Mouse (Mus musculus) olfactory bulb, adult 2 months (tissue): ENCODE results near the gene Cdk7. TPM values are rescaled to one million over a fixed set of nuclear protein-coding genes. Genes with fewer than 3 reads are reported as not detected.

Experiments used
- H3K27ac ChIP-seq: fragments of 200-500 bp; 2 replicates; pipeline ENCODE4 v1.5.1; 2012; ENCODE audit warnings: low read depth, low read length; ENCODE audit not compliant: insufficient read depth
- H3K4me1 ChIP-seq: fragments of 200-500 bp; 2 replicates; pipeline ENCODE4 v1.6.1; 2012; ENCODE audit warnings: low read length; ENCODE audit not compliant: control insufficient read depth, insufficient read depth
- H3K4me3 ChIP-seq: fragments of 200-500 bp; 2 replicates; pipeline ENCODE4 v1.5.1; 2012; ENCODE audit warnings: mild to moderate bottlenecking, low read depth, low read length, moderate library complexity; ENCODE audit not compliant: insufficient read depth
- CTCF ChIP-seq: fragments of 200-500 bp; IDR thresholded peaks from 2 replicates; pipeline ENCODE4 v1.5.1; 2012; ENCODE audit warnings: low read depth, mild to moderate bottlenecking, low read length, moderate library complexity; ENCODE audit not compliant: insufficient read depth
- POLR2A ChIP-seq: fragments of 200-500 bp; IDR thresholded peaks from 2 replicates; pipeline ENCODE4 v1.6.1; 2012; ENCODE audit warnings: mild to moderate bottlenecking, low read depth, low read length, moderate library complexity; ENCODE audit not compliant: insufficient read depth
- WGBS: fragments of 180-500 bp; shearing (Covaris S2); methylation state at CpG from one replicate; pipeline ENCODE4 v1.1.7; 2018; 5-methylcytosine and 5-hydroxymethylcytosine counted together
- polyA plus RNA-seq: library from polyadenylated mRNA; stranded (reverse); fragments of >200 nt; gene quantifications from 2 replicates; pipeline ENCODE4 v1.2.4, GENCODE M21; 2012; ENCODE audit warnings: low replicate concordance; ENCODE audit not compliant: missing spikeins, insufficient read depth, insufficient read length

Cdk7 gene
- polyA plus RNA-seq, 1 experiment, result not detected

DNA sequence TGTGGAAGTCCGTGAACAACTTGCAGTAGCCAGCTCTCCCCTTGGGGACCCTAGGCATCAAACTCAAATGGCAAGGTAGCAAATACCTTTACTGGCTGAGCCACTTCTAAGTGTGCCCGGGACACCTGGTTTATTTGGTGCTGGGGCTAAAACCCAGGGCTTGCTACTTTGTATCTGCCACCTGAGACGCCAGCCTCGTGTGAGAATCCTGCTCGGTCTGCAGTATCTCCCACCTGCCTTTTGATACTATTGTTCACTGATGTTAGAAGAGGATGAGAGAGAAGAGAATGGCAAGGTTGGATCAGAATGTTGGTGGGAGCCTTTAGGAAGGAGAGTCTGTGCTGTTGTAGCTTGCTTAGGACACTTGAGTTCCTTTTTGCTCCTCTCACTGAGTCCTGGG, 72.6 kb downstream of the Cdk7 start:
- Histone ChIP-seq H3K27ac (no peak overlapping the region), H3K4me3 (no peak overlapping the region), H3K4me1 (peaks cover 5% of the 10 kb centered on the region; the same call in 1 of the 2 replicates)
- TF ChIP-seq POLR2A (no peak), CTCF (no peak)
- 91% methylated on average over 5 of the region's 5 CpGs for WGBS

Other genes with a start within 250 kb of the Cdk7 start
- gene Gtf2h2, start 238.4 kb downstream of the Cdk7 start, polyA plus RNA-seq, result not detected in 2 replicates
- not detected in 2 replicates for gene Ocln, start 178.2 kb downstream of the Cdk7 start, polyA plus RNA-seq
- not detected in 2 replicates for gene Marveld2, start 114.0 kb downstream of the Cdk7 start, polyA plus RNA-seq
- gene Ak6, start 80.0 kb downstream of the Cdk7 start, polyA plus RNA-seq, result not detected in 2 replicates
- not detected in 2 replicates for gene Rad17, start 79.9 kb downstream of the Cdk7 start, polyA plus RNA-seq
- gene Taf9, start 79.4 kb downstream of the Cdk7 start, polyA plus RNA-seq, result not detected in 2 replicates
- not detected in 2 replicates for gene Ccdc125, start 61.2 kb downstream of the Cdk7 start, polyA plus RNA-seq
- not detected in 2 replicates for gene Mrps36, start 13.7 kb upstream of the Cdk7 start, polyA plus RNA-seq
- not detected in 2 replicates for gene Cenph, start 45.0 kb upstream of the Cdk7 start, polyA plus RNA-seq
- gene Ccnb1, start 55.6 kb upstream of the Cdk7 start, polyA plus RNA-seq, result not detected in 2 replicates
- not detected in 2 replicates for gene Slc30a5, start 102.5 kb upstream of the Cdk7 start, polyA plus RNA-seq